Mouse (Mus musculus): Measurements from ENCODE around the gene Fam189b.

Fam189b gene

DNA sequence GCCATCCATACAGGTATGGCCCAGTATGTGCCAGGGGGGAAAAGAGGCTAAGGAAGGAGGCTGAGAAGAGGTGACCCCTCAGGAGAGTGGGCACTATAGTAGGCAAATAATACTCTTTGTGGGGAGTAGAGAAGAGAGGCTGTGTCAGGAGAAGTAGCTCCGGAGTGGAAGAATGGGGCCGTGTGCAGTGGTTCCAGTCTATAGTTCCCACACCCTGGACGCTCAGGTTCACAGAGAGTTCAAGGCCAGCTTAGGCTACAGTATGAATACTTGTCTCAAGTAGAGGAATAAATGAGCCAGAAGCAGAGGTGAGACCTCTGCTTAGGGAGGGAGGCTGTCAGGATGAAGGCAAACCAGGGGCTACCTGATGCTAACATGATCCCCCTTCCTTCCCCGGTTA is 46.3 kb downstream of the Fam189b start:
- DNase-seq (ENCODE audit: low spot score in 2 of 2) = no peak

DNA sequence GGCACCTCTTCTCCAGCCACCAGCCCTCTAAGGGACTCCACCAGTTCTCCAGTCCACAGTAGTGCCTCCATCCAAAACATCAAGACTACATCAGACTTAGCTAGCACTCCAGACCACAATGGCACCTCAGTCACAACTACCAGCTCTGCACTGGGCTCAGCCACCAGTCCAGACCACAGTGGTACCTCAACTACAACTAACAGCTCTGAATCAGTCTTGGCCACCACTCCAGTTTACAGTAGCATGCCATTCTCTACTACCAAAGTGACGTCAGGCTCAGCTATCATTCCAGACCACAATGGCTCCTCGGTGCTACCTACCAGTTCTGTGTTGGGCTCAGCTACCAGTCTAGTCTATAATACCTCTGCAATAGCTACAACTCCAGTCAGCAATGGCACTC is 47.6 kb downstream of the Fam189b start:
- DNase-seq (ENCODE audit: low spot score in 2 of 2) = no peak

DNA sequence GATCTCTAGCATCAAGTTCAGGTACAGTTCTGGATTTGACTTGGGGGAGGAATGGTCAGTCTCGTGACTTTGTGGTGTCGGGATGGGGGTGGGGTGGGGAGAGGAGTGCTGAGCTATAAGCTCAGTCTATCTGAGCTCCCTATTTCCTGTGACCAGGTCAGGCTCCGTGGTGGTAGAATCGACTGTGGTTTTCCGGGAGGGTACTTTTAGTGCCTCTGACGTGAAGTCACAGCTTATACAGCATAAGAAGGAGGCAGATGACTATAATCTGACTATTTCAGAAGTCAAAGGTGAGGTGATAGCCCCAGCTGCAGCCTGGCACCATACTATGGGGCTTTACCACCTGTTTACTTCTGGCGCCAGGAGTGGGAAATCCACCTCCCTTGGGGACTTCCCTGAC is 48.4 kb downstream of the Fam189b start:
- no peak for DNase-seq (ENCODE audit: low spot score in 2 of 2)

DNA sequence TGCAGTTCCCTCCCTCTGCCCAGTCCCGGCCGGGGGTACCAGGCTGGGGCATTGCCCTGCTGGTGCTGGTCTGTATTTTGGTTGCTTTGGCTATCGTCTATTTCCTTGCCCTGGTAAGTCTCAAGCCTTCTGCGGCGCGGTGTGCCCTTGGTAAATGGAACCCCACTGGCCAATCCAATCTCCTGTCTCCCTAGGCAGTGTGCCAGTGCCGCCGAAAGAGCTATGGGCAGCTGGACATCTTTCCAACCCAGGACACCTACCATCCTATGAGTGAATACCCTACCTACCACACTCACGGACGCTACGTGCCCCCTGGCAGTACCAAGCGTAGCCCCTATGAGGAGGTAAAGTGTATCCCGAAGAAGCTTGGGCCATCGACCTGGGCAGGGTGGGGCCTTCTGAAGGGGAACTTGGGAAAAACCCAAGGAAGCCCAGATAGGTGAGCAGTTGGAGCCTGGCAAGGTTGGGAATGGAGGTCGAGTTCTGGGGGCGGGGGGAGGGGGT is 48.9 kb downstream of the Fam189b start:
- DNase-seq (ENCODE audit: low spot score in 2 of 2) = peak in 1 of 2 experiments; percentile 61

DNA sequence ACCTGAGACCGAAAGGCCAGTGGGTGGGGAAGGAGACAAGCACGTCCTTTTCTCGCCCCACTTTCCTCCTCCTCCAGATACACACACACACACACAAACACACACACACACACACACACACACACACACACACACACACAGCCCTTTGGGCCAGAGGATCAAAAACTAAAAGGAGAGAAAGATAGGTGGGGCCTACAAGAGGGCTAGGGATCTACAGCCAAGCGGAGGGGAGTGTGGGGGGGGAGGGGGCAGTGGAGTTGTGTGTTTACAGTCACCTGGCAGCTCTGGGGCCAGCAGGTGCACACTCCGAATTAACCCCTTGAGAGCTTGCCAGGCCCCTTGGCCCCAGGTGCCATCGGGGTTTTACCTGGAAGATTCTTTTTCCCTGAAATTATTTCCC is 49.7 kb downstream of the Fam189b start:
- DNase-seq (ENCODE audit: low spot score in 2 of 2) = no peak

DNA sequence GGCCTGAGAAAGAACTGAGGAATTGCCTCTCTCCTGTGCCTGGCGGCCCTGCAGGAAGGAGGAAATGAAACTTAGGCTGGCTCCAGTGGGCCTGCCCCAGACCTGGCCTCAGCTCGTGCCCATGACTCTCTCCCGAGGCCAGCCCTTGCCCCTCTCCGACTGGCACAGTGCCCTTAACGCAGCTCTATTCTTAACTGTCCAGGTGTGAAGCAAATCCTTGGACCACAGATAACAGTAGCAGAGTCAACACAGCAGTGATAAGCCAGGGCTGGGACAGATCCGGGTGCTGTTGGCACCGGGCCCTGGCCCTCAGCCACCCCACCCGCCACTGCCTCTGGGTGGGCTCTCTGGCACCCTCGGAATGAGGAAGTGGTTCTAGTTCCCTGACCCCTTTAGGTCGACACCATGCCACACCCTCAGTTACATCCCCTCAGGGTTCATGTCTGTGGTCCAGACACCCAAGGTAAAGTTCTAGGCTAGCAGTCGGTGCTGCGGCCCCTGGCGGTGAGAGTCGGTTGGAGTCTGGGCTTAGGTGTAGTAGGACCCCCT is 50.7 kb downstream of the Fam189b start:
- DNase-seq (ENCODE audit: low spot score in 2 of 2) = no peak

DNA sequence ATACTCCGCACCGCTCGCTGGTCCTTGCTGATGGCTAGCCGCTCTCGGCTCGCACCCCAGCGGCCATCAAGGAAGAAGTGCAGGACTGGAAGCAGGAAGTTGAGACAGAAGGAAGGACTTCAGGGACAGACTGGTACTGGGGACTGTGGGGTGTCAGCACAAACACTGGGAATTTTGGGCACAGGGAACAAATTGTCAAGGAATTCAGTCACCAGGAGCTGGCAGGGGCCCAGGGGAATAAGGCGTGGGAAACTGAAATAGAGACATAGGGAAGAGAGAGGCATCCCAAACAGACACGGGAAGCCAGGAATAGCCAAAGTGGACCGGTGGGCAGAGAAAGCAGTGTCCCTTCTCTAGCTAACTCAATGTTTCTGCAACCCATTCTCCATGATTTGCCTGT is 53.6 kb downstream of the Fam189b start:
- DNase-seq (ENCODE audit: low spot score in 2 of 2) = no peak

DNA sequence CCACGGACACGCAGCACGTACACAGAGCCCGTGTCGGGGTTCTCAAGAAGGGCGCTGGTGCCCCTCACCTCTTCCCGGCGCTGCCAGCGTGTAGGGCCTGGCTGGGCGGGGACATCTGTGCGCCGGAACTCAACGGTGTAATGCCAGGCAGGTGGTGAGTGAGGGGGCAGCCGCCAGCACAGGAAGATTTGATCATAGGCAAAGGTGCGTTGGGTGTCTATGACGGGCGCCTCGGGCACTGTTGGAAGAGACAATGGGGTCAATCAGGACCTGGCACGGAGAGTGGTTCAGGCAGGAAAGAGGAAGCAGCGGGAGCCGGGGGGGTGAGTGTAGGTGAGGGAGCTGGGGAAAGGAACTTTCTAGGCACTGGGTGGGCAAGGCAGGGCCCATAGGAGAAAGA is 54.7 kb downstream of the Fam189b start:
- DNase-seq (ENCODE audit: low spot score in 2 of 2) = no peak

DNA sequence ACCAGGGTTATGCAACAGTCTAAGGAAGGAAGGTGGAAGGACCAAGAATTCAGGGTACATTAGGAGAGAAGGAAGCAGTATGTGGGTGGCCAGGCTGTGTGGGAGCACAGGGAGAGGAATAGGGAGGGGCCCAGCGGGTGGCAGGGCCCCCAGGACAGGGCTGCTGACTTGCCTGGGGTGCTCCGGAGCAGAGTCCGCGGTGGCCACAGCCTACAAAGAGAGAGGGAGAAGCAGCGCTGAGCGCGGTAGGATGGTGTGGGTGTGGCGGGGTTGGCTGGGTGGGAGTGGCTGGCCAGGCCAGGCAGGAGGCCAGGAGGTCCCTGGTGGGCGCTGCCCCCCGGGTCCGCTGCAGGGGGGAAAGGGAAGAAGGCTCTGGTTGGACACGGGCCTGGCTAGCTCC is 55.6 kb downstream of the Fam189b start:
- DNase-seq (ENCODE audit: low spot score in 2 of 2) = peak in 1 of 2 experiments; percentile 25
